Mouse (Mus musculus) liver (tissue): ENCODE results near the gene Sec22a.

Experiments used
- DNase-seq: peaks from one replicate; pipeline ENCODE4 v3.0.0-alpha.2; 2020; ENCODE audit warnings: mixed read lengths

Sec22a gene

GRCm38 (mm10) chr16:35363150-35364062 lies at the start of gene Sec22a:
Gene Sec22a (minus strand): TSS chr16:35363918.
- DNase-seq = peak; percentile 96

DNA sequence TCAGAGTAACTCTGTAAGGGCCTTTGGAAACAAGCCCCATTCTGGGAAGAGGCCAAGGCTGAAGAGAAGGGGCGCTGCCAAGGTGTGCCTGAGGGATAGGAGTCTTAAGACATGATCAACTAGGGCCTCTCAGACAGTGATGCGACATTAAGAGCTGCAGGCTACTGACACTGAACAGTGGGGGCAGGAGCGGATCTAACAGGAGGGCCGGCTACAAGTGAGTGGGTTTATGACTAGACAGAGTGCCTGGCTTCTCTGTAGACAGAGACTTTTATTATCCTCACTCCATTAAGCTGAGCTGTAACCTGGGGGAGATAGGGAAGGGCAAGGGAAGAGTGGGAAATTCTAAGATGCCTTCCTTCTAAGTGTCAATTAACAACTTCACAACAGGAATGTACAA lies 43.0 kb upstream of the Sec22a start:
- no peak for DNase-seq

DNA sequence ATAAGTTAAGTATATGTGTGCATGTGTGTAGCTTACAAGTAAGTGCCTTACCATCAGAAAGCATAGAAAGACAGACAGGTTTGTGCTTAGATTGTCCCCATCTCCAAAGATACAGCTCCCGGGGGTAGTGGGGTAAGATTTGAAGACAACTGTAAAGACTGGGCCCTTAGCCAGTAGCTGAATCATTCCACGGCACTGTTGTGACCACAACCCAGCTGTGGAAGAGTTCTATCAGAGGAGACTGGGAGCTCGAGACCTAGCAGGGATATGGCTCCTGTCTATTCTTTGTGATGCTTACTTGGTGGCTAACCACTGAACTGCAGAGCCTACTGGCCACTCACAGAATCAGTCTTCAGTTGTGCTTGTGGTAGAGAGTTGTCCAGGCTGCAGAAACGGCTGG lies 42.4 kb upstream of the Sec22a start:
- DNase-seq = no peak

GRCm38 (mm10) chr16:35405348-35406080 lies 41.8 kb upstream of the Sec22a start:
- DNase-seq = no peak

- no peak for DNase-seq
These were observed 41.1 kb upstream of the Sec22a start for GRCm38 (mm10) chr16:35404864-35405263.

- no peak for DNase-seq
These were observed 40.2 kb upstream of the Sec22a start for GRCm38 (mm10) chr16:35403891-35404290.

DNA sequence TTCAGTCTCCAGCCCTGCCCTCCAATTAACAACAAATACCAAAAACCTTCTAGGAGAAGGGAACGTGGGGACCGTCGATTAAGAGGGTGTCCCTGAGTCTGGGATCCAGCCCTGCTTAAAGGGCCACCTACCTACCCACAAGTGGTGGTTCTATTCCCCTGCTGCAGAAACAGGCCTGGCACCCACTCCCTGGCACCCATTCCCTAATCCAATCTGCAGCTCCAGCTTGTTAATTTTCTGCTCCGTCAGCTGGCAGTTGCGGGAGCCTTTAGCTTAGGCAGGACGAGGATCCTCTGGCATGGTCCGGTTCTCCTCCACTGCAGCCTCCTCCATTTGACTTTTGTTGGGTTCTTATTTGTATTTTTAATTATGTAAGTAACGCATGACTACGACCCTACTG lies 39.6 kb upstream of the Sec22a start:
- no peak for DNase-seq

DNA sequence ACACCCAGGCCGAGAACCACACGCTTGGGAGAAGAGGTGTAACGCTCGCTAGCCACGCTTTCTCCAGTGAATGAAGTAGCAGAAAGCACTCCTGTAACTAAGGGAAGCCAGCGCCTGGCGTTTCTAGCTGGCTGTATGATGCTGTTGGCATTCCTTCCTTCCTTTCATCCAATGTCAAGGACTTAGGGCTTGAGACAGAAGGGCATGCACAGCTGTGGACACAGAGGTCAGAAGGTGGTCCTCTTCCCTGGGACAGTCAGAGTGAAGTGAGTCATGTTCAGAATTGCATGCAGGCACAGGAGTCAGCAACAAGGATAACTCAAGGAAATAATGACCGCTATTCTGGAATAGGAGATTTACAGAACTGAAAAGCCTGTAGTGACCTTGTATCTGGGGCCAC lies 29.1 kb upstream of the Sec22a start:
- no peak for DNase-seq

GRCm38 (mm10) chr16:35385654-35386053 lies 21.9 kb upstream of the Sec22a start:
- no peak for DNase-seq

GRCm38 (mm10) chr16:35380048-35380447 lies 16.3 kb upstream of the Sec22a start:
- DNase-seq = no peak

DNA sequence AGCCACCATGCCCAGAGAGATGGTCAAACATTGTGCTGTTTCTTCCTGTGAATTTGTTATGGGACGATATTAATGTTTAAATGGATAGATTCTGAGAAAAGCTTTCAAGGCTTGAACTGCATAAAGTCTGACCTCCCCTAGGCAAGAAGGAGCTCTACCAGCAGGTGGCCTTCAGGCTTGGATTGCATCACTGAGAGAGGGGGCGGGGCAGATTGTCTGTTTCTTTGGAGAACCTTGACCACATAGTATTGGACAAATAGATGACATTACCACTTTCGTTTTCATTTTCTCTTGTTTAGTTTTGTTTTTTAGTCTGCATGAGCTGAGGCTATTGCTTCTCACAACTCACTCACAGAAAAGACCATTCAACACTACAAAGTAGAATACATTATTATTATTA lies 15.6 kb upstream of the Sec22a start:
- DNase-seq = peak; percentile 35

- no peak for DNase-seq
These were observed 328 bp upstream of the Sec22a start for GRCm38 (mm10) chr16:35364063-35364428.

- no peak for DNase-seq
These were observed 1.5 kb downstream of the Sec22a start for GRCm38 (mm10) chr16:35362221-35362620.

DNA sequence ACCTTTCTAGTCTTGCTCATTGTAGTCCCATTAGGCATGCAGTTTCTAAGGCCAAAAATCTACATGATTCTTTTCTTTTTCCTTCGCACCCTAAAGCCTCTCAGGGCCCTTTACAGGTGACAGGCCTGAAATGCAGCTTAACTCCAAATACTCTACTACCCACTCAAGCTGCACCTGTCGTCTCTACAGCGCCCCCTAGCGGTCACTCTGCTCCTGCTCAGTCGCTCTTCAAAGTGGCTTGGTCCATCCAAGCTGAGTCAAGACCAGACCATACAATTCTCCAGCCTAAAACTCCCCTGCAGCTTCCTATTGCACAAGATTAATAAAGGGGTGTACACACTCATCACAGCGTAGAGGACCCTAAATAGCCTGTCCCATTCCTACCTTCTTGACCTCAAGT lies 3.1 kb downstream of the Sec22a start:
- peak; percentile 76 for DNase-seq

DNA sequence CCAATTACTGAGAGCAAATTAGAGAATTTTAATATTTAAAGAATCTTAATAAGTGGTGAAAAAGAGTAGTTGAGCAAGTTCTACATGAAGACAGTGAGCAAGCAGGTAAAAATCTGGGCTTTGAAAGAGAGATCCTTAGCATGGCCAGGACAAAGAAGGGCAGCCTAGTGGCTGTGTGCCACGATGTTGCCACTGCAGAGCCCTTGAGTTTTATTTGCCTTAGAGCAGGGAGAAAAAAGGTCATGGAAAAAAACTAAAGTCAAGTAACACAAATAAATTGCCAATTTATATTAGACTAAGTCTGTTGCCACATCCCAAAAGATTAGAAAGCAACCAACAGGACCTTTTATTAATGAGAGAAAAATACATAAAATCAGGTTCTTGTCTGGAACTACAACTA lies 6.3 kb downstream of the Sec22a start:
- DNase-seq = no peak

DNA sequence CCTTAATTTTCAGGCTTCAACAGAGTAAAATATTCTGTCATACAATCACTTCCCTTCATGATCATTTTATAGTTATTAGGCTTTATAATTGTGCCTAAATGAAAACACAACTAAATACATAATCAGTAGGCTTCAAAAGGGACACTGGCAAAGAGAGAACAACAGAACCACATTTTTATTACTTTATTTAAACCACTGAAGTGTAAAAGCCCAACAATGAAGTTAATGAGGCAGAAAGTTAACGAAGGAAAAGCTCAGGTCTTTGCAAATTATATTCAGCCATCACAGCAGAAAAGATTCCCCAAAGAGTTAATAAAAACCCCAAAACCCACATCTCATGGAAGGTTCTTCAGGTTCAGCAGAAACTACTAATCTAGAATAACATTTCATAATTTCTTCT lies 33.3 kb downstream of the Sec22a start:
- no peak for DNase-seq

DNA sequence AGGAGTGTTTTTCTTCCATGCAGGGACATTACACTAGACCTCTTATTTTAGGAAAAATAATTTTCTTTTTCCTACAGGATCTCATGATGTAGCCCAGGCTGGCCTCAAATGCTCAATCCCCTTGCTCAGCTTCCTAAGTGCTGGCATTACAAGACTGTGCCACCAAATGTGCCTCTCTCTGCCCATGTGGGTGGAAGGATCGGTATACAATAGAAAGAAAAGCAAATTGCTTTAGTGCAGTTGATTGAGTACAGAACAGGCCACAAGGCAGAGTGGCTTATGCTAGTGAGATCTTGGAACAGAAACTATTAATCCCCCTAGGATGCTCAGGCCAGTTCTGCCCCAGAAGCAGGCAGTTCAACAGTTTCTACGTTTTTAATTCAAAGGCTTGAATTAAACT lies 43.9 kb downstream of the Sec22a start:
- DNase-seq = no peak

DNA sequence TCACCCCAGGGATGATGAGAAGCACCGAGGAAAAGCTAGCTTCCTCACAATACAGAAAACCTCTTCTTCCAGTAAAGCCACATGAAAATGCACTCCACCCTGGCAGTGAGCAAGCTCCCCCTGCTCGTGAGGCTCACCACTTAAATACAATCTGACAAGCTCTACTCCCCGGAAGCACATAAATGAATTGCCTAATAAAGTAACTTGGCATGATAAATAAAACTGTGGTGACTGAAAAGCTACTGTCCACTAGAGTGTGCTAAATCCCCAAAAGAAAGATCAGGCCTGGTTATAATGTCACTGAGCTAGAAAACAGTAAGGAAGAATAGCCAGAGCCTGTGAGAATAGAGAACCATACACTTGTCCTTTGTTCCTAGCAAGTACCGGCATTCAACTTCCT lies 44.4 kb downstream of the Sec22a start:
- DNase-seq = no peak

- no peak for DNase-seq
These were observed 45.3 kb downstream of the Sec22a start for GRCm38 (mm10) chr16:35318397-35318796.

DNA sequence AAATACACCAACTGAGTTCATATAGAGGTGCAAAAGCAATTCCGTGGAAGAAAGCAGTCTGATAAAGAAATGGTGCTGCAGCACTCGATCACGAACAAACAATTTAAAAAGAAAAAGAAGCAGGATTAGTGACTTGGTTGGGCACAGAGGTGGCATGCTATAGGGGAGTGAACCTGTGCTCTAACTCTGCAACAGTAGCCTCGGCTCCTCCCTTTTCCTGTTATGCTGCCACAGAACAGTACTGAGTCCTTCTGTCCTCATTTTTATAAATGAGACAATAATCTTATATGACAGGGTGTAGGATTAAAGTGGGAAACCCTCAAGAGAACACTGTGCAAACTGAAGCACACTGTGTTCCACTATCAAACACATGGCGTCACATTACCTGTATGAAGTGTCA lies 46.3 kb downstream of the Sec22a start:
- no peak for DNase-seq

GRCm38 (mm10) chr16:35316856-35317264 lies 46.9 kb downstream of the Sec22a start:
- DNase-seq = no peak

GRCm38 (mm10) chr16:35315496-35315895 lies 48.2 kb downstream of the Sec22a start:
- no peak for DNase-seq

DNA sequence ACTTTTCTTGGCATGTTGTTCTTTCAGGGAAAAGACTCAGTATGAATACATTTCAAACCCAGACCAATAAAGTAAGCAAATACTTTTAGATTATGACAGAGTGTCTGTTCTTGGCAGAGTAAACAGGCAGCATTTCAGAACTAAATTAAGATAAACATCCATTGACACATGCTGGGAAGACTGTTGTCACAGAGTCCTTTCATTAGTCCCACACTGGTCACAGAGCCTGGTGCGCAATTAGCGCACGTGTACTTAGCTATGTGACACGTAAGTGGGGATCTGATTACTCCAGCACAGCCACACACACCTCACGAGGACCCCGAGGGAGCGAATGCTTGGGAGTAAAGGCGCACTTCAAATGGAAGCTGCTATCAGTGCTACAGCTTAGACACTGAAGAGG lies 52.1 kb downstream of the Sec22a start:
- no peak for DNase-seq

- DNase-seq = no peak
These were observed 53.1 kb downstream of the Sec22a start for GRCm38 (mm10) chr16:35310551-35311110.
